In genomic region chr2:152727795-152728510, GRCm38 (mm10) we compare ENCODE assay signal across 8 mouse cellular contexts. TPM values are rescaled to one million over a fixed set of nuclear protein-coding genes. Genes with fewer than 3 reads are reported as not detected.
DNase-seq lines count a peak whose midpoint lies in the region; ATAC-seq and TF ChIP-seq lines count a peak whose summit lies in the region.

No protein-coding gene starts in this region.

- H3K36me3 ChIP-seq in midbrain, embryonic 12.5 days: no peaks in the 10 kb centered on the region
- no peaks in the 10 kb centered on the region for H3K36me3 ChIP-seq in midbrain, postnatal 0 days (ENCODE audit: insufficient read depth, low read length)
- no peaks in the 10 kb centered on the region for H3K36me3 ChIP-seq in heart, embryonic 16.5 days (ENCODE audit: control insufficient read depth, insufficient read depth)
- H3K36me3 ChIP-seq in neural tube, embryonic 11.5 days (ENCODE audit: control insufficient read depth, insufficient read depth, low read length): no peaks in the 10 kb centered on the region

- H3K4me1 ChIP-seq in midbrain, embryonic 12.5 days: peaks cover 30% of the 10 kb centered on the region
- H3K4me1 ChIP-seq in midbrain, postnatal 0 days (ENCODE audit: insufficient read depth, low read length): peaks cover 5% of the 10 kb centered on the region; the same call in 1 of the 2 replicates
- peaks cover 36% of the 10 kb centered on the region for H3K4me1 ChIP-seq in heart, embryonic 16.5 days (ENCODE audit: control insufficient read depth, insufficient read depth, low read length)
- H3K4me1 ChIP-seq in neural tube, embryonic 11.5 days (ENCODE audit: control insufficient read depth, insufficient read depth, low read length): peaks cover 22% of the 10 kb centered on the region; the same call in 1 of the 2 replicates

- no peak overlapping the region for H3K4me3 ChIP-seq in midbrain, embryonic 12.5 days
- H3K4me3 ChIP-seq in midbrain, postnatal 0 days (ENCODE audit: low read depth, low read length): no peak overlapping the region
- H3K4me3 ChIP-seq in heart, embryonic 16.5 days (ENCODE audit: low read length): no peak overlapping the region
- H3K4me3 ChIP-seq in neural tube, embryonic 11.5 days (ENCODE audit: low read depth, low read length): no peak overlapping the region

- no peak for TF ChIP-seq CTCF in midbrain, postnatal 0 days (IDR thresholded peaks at IDR 0.05)

- DNase-seq in midbrain, postnatal 0 days (ENCODE audit: low spot score): no peak
- peak; percentile 77 to 87 for DNase-seq in kidney, postnatal 36 days
- peak; percentile 13 for DNase-seq in neural tube, embryonic 11.5 days (ENCODE audit: low spot score)
- DNase-seq in layer of hippocampus, adult 18-20 months (ENCODE audit: low spot score in 2 of 2): no peak
- no peak for DNase-seq in layer of hippocampus, postnatal 14 days (ENCODE audit: low spot score in 2 of 2)

- no peak overlapping the region for H3K9ac ChIP-seq in midbrain, embryonic 12.5 days (replicated peaks)
- H3K9ac ChIP-seq in midbrain, postnatal 0 days (replicated peaks; ENCODE audit: low read length, poor library complexity, severe bottlenecking): no peak overlapping the region
- H3K9ac ChIP-seq in heart, embryonic 16.5 days (ENCODE audit: low read length): peak overlapping the region; percentile 6; the same call in 1 of the 2 replicates
- H3K9ac ChIP-seq in neural tube, embryonic 11.5 days (ENCODE audit: low read length): no peak overlapping the region

- H3K27me3 ChIP-seq in midbrain, embryonic 12.5 days: peaks cover 15% of the 10 kb centered on the region
- H3K27me3 ChIP-seq in midbrain, postnatal 0 days (ENCODE audit: insufficient read depth, low read length): no peaks in the 10 kb centered on the region
- H3K27me3 ChIP-seq in heart, embryonic 16.5 days (ENCODE audit: control insufficient read depth, insufficient read depth, low read length): no peaks in the 10 kb centered on the region
- no peaks in the 10 kb centered on the region for H3K27me3 ChIP-seq in neural tube, embryonic 11.5 days (ENCODE audit: control insufficient read depth, insufficient read depth, low read length)

- H3K4me2 ChIP-seq in midbrain, embryonic 12.5 days (replicated peaks): no peak overlapping the region
- no peak overlapping the region for H3K4me2 ChIP-seq in midbrain, postnatal 0 days (ENCODE audit: low read depth, low read length, poor library complexity, severe bottlenecking)
- no peak overlapping the region for H3K4me2 ChIP-seq in heart, embryonic 16.5 days (ENCODE audit: low read depth, low read length)
- no peak overlapping the region for H3K4me2 ChIP-seq in neural tube, embryonic 11.5 days (ENCODE audit: low read depth)

- 83% methylated on average over 14 of the region's 14 CpGs for WGBS in midbrain, embryonic 12.5 days
- 82% methylated on average over 14 of the region's 14 CpGs for WGBS in midbrain, postnatal 0 days
- 78% methylated on average over 14 of the region's 14 CpGs for WGBS in heart, embryonic 16.5 days
- 85% methylated on average over 14 of the region's 14 CpGs for WGBS in neural tube, embryonic 11.5 days

- no peak for ATAC-seq in midbrain, embryonic 12.5 days (ENCODE audit: low FRiP score, low read depth)
- no peak for ATAC-seq in midbrain, postnatal 0 days (ENCODE audit: low FRiP score)
- ATAC-seq in heart, embryonic 16.5 days (replicated peaks; ENCODE audit: extremely low read depth, insufficient read depth, low FRiP score): 0 out of 2 replicates have a peak, but pooled peaks have one; percentile 14
- no peak for ATAC-seq in neural tube, embryonic 11.5 days (ENCODE audit: insufficient read depth, low FRiP score, low TSS enrichment)
- no peak for ATAC-seq in cerebellum, adult (ENCODE audit: insufficient number of reproducible peaks, low FRiP score, low TSS enrichment)

- 0 out of 2 replicates have a peak overlapping the region, but pooled peaks have one; percentile 40 for H3K27ac ChIP-seq in midbrain, embryonic 12.5 days (replicated peaks)
- no peak overlapping the region for H3K27ac ChIP-seq in midbrain, postnatal 0 days (ENCODE audit: low read depth, low read length)
- peak overlapping the region; percentile 85 for H3K27ac ChIP-seq in heart, embryonic 16.5 days (ENCODE audit: low read length)
- H3K27ac ChIP-seq in neural tube, embryonic 11.5 days (ENCODE audit: low read depth, low read length): 0 out of 2 replicates have a peak overlapping the region, but pooled peaks have one; percentile 44

- no peaks in the 10 kb centered on the region for H3K9me3 ChIP-seq in midbrain, embryonic 12.5 days
- H3K9me3 ChIP-seq in midbrain, postnatal 0 days (ENCODE audit: low read length): no peaks in the 10 kb centered on the region
- no peaks in the 10 kb centered on the region for H3K9me3 ChIP-seq in heart, embryonic 16.5 days (replicated peaks; ENCODE audit: control insufficient read depth, low read length)
- H3K9me3 ChIP-seq in neural tube, embryonic 11.5 days (ENCODE audit: control insufficient read depth, low read length): no peaks in the 10 kb centered on the region

RNA-seq across cellular contexts. Expression of gene Id1, which starts 8.1 kb away (rescaled TPM):
- 65.1 and 69.6 TPM in 2 replicates for polyA plus RNA-seq in midbrain, embryonic 12.5 days (2016; fragmentation: Nextera tagmentation; extraction: Ambion mirVana)
- 69.6 and 71.7 TPM in 2 replicates for total RNA-seq in midbrain, postnatal 0 days (2014; rRNA removed)
- 52.6 and 58.3 TPM in 2 replicates for polyA plus RNA-seq in midbrain, postnatal 0 days (2015; fragmentation: Nextera tagmentation; extraction: Ambion mirVana)
- 56.3 and 64.5 TPM in 2 replicates for polyA plus RNA-seq in heart, embryonic 16.5 days (2015; fragmentation: Nextera tagmentation; extraction: Ambion mirVana)
- polyA plus RNA-seq in neural tube, embryonic 11.5 days (2014; fragmentation: Nextera tagmentation; extraction: Ambion mirVana): 116 and 129 TPM in 2 replicates
- total RNA-seq in layer of hippocampus, adult 18-20 months (2021): 10 to 100 TPM; 19.5 to 22.3 TPM
- 10 to 100 TPM; 32.9 to 35.8 TPM for total RNA-seq in layer of hippocampus, postnatal 14 days (2021)

RNA-seq across cellular contexts. Expression of gene Cox4i2, which starts 26.0 kb away (rescaled TPM):
- 3.2 and 3.9 TPM in 2 replicates for polyA plus RNA-seq in midbrain, embryonic 12.5 days (2016; fragmentation: Nextera tagmentation; extraction: Ambion mirVana)
- 2.0 and 6.8 TPM in 2 replicates for total RNA-seq in midbrain, postnatal 0 days (2014; rRNA removed)
- 3.3 and 4.5 TPM in 2 replicates for polyA plus RNA-seq in midbrain, postnatal 0 days (2015; fragmentation: Nextera tagmentation; extraction: Ambion mirVana)
- 26.7 and 30.9 TPM in 2 replicates for polyA plus RNA-seq in heart, embryonic 16.5 days (2015; fragmentation: Nextera tagmentation; extraction: Ambion mirVana)
- 3.5 and 4.6 TPM in 2 replicates for polyA plus RNA-seq in neural tube, embryonic 11.5 days (2014; fragmentation: Nextera tagmentation; extraction: Ambion mirVana)
- total RNA-seq in layer of hippocampus, adult 18-20 months (2021): 1 to 10 TPM; 1.1 to 2.3 TPM
- 1 to 10 TPM; 2.9 to 3.6 TPM for total RNA-seq in layer of hippocampus, postnatal 14 days (2021)

RNA-seq across cellular contexts. Expression of gene Mcts2, which starts 41.1 kb away (rescaled TPM):
- 38.4 and 39.6 TPM in 2 replicates for polyA plus RNA-seq in midbrain, embryonic 12.5 days (2016; fragmentation: Nextera tagmentation; extraction: Ambion mirVana)
- total RNA-seq in midbrain, postnatal 0 days (2014; rRNA removed): 14.5 and 21.8 TPM in 2 replicates
- polyA plus RNA-seq in midbrain, postnatal 0 days (2015; fragmentation: Nextera tagmentation; extraction: Ambion mirVana): 28.0 and 28.1 TPM in 2 replicates
- 18.9 and 19.2 TPM in 2 replicates for polyA plus RNA-seq in heart, embryonic 16.5 days (2015; fragmentation: Nextera tagmentation; extraction: Ambion mirVana)
- 39.1 and 40.6 TPM in 2 replicates for polyA plus RNA-seq in neural tube, embryonic 11.5 days (2014; fragmentation: Nextera tagmentation; extraction: Ambion mirVana)
- total RNA-seq in layer of hippocampus, adult 18-20 months (2021): 10 to 100 TPM; 18.3 to 19.2 TPM
- total RNA-seq in layer of hippocampus, postnatal 14 days (2021): 10 to 100 TPM; 25.4 to 25.7 TPM

RNA-seq across cellular contexts. Expression of gene H13, which starts 58.7 kb away (rescaled TPM):
- polyA plus RNA-seq in midbrain, embryonic 12.5 days (2016; fragmentation: Nextera tagmentation; extraction: Ambion mirVana): 142 and 147 TPM in 2 replicates
- 166 and 173 TPM in 2 replicates for total RNA-seq in midbrain, postnatal 0 days (2014; rRNA removed)
- polyA plus RNA-seq in midbrain, postnatal 0 days (2015; fragmentation: Nextera tagmentation; extraction: Ambion mirVana): 175 and 182 TPM in 2 replicates
- 76.4 and 81.7 TPM in 2 replicates for polyA plus RNA-seq in heart, embryonic 16.5 days (2015; fragmentation: Nextera tagmentation; extraction: Ambion mirVana)
- 123 TPM in 2 replicates for polyA plus RNA-seq in neural tube, embryonic 11.5 days (2014; fragmentation: Nextera tagmentation; extraction: Ambion mirVana)
- 10 to 100 TPM; 75.0 to 76.0 TPM for total RNA-seq in layer of hippocampus, adult 18-20 months (2021)
- 10 to 100 TPM; 84.9 to 86.7 TPM for total RNA-seq in layer of hippocampus, postnatal 14 days (2021)

Comparison
In these comparisons a context has a peak if more than half of its experiments do, and no peak if none do; other contexts are left out.
1. DNase-seq: peak in kidney, postnatal 36 days (2 of 2) and neural tube, embryonic 11.5 days (single experiment); none in midbrain, postnatal 0 days (single experiment), layer of hippocampus, adult 18-20 months (0 of 2) and layer of hippocampus, postnatal 14 days (0 of 2).